Mouse (Mus musculus): ENCODE data around the gene Snai1. TPM values are rescaled to one million over a fixed set of nuclear protein-coding genes. Genes with fewer than 3 reads are reported as not detected.
A peak's percentile ranks its signal among the peaks of the same experiment; 100 is the strongest.

Gene Snai1
- polyA plus RNA-seq, 1 experiment = 13.2 TPM

GRCm38 (mm10) chr2:167519606-167520252, 18.3 kb upstream of the Snai1 start:
- WGBS = 80% methylated on average over 5 of the region's 5 CpGs
- H3K4me3 ChIP-seq (ENCODE audit: low read depth, low read length) = no peak overlapping the region

DNA sequence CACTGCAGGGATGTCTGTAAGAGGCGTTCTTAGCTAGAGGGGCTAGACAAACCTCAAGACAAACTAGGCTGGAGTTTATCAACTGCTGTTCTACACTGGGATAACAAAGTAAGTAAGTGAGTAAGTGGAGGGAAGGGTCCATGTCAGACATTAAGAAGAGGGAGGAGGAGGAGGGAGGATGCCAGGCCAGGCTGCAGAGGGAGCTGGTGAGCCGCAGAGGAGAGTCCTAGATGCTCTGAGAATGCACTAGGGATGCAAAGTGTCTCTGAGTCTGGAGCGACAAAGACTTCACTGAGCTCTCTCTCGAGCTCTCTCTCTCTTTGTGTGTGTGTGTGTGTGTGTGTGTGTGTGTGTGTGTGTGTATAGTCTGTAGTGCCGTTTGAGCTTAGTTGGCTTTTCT, 9.7 kb upstream of the Snai1 start:
- no peaks in the 10 kb centered on the region for H3K4me1 ChIP-seq (ENCODE audit: control insufficient read depth, insufficient read depth, insufficient read length, low read length)
- WGBS = 23% methylated on average over 5 of the region's 5 CpGs
- H3K27me3 ChIP-seq (ENCODE audit: control insufficient read depth, insufficient read depth, low read length) = no peaks in the 10 kb centered on the region
- TF ChIP-seq POLR2A (IDR thresholded peaks at IDR 0.05; ENCODE audit: low read depth, low read length) = no peak
- 0 out of 2 replicates have a peak, but pooled peaks have one; percentile 20 for TF ChIP-seq CTCF (IDR thresholded peaks at IDR 0.05; ENCODE audit: extremely low read depth, insufficient read length, insufficient replicate concordance, low read depth, low read length)
- H3K27ac ChIP-seq (ENCODE audit: insufficient read depth, low read depth, low read length) = no peak overlapping the region
- no peak overlapping the region for H3K4me3 ChIP-seq (ENCODE audit: low read depth, low read length)
- no peaks in the 10 kb centered on the region for H3K36me3 ChIP-seq (ENCODE audit: control insufficient read depth, insufficient read depth, low read length)

More at GRCm38 (mm10) chr2:167519606-167520252, 18.3 kb upstream of the Snai1 start:
- Histone ChIP-seq H3K27me3 (ENCODE audit: control insufficient read depth, insufficient read depth, low read length) (no peaks in the 10 kb centered on the region), H3K27ac (ENCODE audit: insufficient read depth, low read depth, low read length) (no peak overlapping the region), H3K36me3 (ENCODE audit: control insufficient read depth, insufficient read depth, low read length) (peaks cover 41% of the 10 kb centered on the region), H3K4me1 (ENCODE audit: control insufficient read depth, insufficient read depth, insufficient read length, low read length) (no peaks in the 10 kb centered on the region)
- TF ChIP-seq POLR2A (IDR thresholded peaks at IDR 0.05; ENCODE audit: low read depth, low read length) = no peak
- peak; percentile 11; the same call in 1 of the 2 replicates for TF ChIP-seq CTCF (IDR thresholded peaks at IDR 0.05; ENCODE audit: extremely low read depth, insufficient read length, insufficient replicate concordance, low read depth, low read length)

GRCm38 (mm10) chr2:167529935-167530513, 8.0 kb upstream of the Snai1 start:
- no peaks in the 10 kb centered on the region for H3K27me3 ChIP-seq (ENCODE audit: control insufficient read depth, insufficient read depth, low read length)
- no peaks in the 10 kb centered on the region for H3K36me3 ChIP-seq (ENCODE audit: control insufficient read depth, insufficient read depth, low read length)
- no peak for TF ChIP-seq CTCF (IDR thresholded peaks at IDR 0.05; ENCODE audit: extremely low read depth, insufficient read length, insufficient replicate concordance, low read depth, low read length)
- no peak for TF ChIP-seq POLR2A (IDR thresholded peaks at IDR 0.05; ENCODE audit: low read depth, low read length)
- 64% methylated on average over 5 of the region's 5 CpGs for WGBS
- H3K4me1 ChIP-seq (ENCODE audit: control insufficient read depth, insufficient read depth, insufficient read length, low read length) = no peaks in the 10 kb centered on the region
- no peak overlapping the region for H3K4me3 ChIP-seq (ENCODE audit: low read depth, low read length)
- H3K27ac ChIP-seq (ENCODE audit: insufficient read depth, low read depth, low read length) = no peak overlapping the region

DNA sequence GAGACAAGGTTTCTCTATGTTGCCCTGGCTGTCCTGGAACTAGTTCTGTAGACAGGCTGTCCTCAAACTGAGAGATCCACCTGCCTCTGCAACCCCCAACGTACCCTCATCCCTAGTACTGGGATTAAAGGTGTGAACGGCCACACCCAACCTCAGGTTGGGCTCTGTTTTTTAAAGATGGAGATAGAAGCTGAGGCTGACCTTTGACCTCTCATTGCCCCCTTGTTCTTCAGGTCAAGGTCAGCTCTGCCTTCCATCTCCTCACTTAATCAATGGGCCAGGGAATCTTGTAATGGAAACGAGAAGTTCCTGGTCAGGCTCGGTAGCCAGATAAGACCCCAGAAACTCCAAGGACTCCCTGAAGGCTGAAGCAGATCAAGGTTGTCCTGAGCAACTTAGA, 7.5 kb upstream of the Snai1 start:
- H3K4me3 ChIP-seq (ENCODE audit: low read depth, low read length) = no peak overlapping the region
- H3K4me1 ChIP-seq (ENCODE audit: control insufficient read depth, insufficient read depth, insufficient read length, low read length) = no peaks in the 10 kb centered on the region
- H3K27ac ChIP-seq (ENCODE audit: insufficient read depth, low read depth, low read length) = no peak overlapping the region
- WGBS = 70% methylated on average over 4 of the region's 4 CpGs
- H3K36me3 ChIP-seq (ENCODE audit: control insufficient read depth, insufficient read depth, low read length) = no peaks in the 10 kb centered on the region
- H3K27me3 ChIP-seq (ENCODE audit: control insufficient read depth, insufficient read depth, low read length) = no peaks in the 10 kb centered on the region
- no peak for TF ChIP-seq POLR2A (IDR thresholded peaks at IDR 0.05; ENCODE audit: low read depth, low read length)
- TF ChIP-seq CTCF (IDR thresholded peaks at IDR 0.05; ENCODE audit: extremely low read depth, insufficient read length, insufficient replicate concordance, low read depth, low read length) = no peak

DNA sequence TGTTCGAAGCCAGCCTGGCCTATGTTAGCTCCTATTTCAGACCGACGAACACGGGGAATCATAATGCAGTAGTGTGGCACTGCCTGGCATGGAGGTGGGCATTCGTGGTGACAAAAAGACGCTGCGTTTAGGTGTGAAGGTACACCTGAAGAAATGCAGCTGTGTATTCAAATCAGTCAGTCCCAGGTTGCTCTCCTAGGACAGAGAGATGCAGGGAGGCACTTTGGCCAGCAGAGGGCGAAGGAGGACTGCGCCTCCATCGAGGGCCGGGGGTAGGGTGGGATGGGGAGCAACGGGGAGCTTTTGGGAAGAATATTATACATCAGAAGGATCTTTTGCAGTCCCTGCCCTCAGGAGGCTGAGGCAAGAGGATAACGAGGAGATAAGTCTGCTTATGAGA, 5.9 kb upstream of the Snai1 start:
- TF ChIP-seq POLR2A (IDR thresholded peaks at IDR 0.05; ENCODE audit: low read depth, low read length) = no peak
- TF ChIP-seq CTCF (IDR thresholded peaks at IDR 0.05; ENCODE audit: extremely low read depth, insufficient read length, insufficient replicate concordance, low read depth, low read length) = peak; percentile 97; the same call in 1 of the 2 replicates
- Histone ChIP-seq H3K27me3 (ENCODE audit: control insufficient read depth, insufficient read depth, low read length) (no peaks in the 10 kb centered on the region), H3K4me3 (ENCODE audit: low read depth, low read length) (no peak overlapping the region), H3K36me3 (ENCODE audit: control insufficient read depth, insufficient read depth, low read length) (no peaks in the 10 kb centered on the region), H3K27ac (ENCODE audit: insufficient read depth, low read depth, low read length) (no peak overlapping the region), H3K4me1 (ENCODE audit: control insufficient read depth, insufficient read depth, insufficient read length, low read length) (peaks cover 7% of the 10 kb centered on the region; the same call in 1 of the 2 replicates)
- WGBS = 23% methylated on average over 13 of the region's 13 CpGs

GRCm38 (mm10) chr2:167533880-167534279, 4.1 kb upstream of the Snai1 start:
- Histone ChIP-seq H3K36me3 (ENCODE audit: control insufficient read depth, insufficient read depth, low read length) (no peaks in the 10 kb centered on the region), H3K27ac (ENCODE audit: insufficient read depth, low read depth, low read length) (no peak overlapping the region), H3K4me3 (ENCODE audit: low read depth, low read length) (no peak overlapping the region), H3K4me1 (ENCODE audit: control insufficient read depth, insufficient read depth, insufficient read length, low read length) (peaks cover 11% of the 10 kb centered on the region), H3K27me3 (ENCODE audit: control insufficient read depth, insufficient read depth, low read length) (no peaks in the 10 kb centered on the region)
- TF ChIP-seq CTCF (IDR thresholded peaks at IDR 0.05; ENCODE audit: extremely low read depth, insufficient read length, insufficient replicate concordance, low read depth, low read length) = no peak
- no peak for TF ChIP-seq POLR2A (IDR thresholded peaks at IDR 0.05; ENCODE audit: low read depth, low read length)

DNA sequence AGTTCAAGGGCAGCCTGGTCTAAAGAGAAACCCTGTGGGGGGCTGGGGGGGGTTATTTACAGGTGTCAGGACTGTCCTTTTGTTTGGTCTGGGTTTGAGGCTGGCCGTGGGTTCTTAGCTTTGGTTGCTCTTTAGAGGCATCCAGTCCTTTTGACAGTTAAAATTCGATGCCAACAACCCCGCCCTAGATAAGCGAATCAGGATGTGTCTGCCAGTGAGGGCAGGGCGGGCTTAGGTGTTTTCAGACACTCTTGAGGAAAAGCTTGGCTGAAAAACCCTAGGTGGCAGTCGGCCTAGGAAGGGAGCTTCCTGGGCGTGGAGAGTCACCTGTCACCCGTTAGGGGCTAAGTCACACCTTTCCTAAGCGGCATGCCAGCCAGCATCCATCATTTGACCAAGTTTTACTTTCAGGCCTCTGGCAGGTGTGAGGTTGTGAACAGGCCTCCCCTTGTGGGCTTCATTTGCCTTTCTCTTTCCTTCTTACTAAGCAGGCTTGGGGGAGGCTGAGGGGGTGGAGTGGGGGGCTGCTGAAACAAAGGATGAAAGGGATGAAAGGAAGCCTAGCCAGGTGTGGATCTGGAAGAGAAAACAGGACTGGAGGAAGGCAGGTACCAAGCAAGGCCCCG, 1.6 kb upstream of the Snai1 start:
- Histone ChIP-seq H3K27me3 (ENCODE audit: control insufficient read depth, insufficient read depth, low read length) (no peaks in the 10 kb centered on the region), H3K4me3 (ENCODE audit: low read depth, low read length) (no peak overlapping the region), H3K27ac (ENCODE audit: insufficient read depth, low read depth, low read length) (no peak overlapping the region), H3K4me1 (ENCODE audit: control insufficient read depth, insufficient read depth, insufficient read length, low read length) (peaks cover 11% of the 10 kb centered on the region), H3K36me3 (ENCODE audit: control insufficient read depth, insufficient read depth, low read length) (no peaks in the 10 kb centered on the region)
- no peak for TF ChIP-seq CTCF (IDR thresholded peaks at IDR 0.05; ENCODE audit: extremely low read depth, insufficient read length, insufficient replicate concordance, low read depth, low read length)
- no peak for TF ChIP-seq POLR2A (IDR thresholded peaks at IDR 0.05; ENCODE audit: low read depth, low read length)
- WGBS = 27% methylated on average over 10 of the region's 10 CpGs
